Mouse (Mus musculus): ENCODE data around the gene Slc35e3. TPM values are rescaled to one million over a fixed set of nuclear protein-coding genes. Genes with fewer than 3 reads are reported as not detected.

The Slc35e3 gene
- polyA plus RNA-seq, 1 experiment from 2014 or later: 18.3 TPM

DNA sequence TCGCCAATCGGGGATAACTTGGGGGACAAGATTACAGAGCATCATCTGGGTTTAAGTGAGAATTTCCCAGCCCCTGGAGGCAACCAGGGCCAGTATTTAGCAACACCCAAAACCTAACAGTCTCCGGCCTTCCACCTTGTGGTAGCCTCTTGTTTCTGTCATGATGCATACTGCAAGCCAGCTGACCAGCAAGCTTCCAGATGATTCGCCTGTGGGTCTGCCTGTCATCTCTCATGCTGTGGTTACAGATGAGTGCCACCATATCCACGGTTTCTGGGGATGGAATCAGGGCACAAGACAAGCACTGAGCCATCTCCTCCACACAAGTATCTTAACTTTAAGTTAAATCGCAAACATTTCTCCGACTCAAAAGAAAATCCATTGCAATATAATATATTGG lies 58.6 kb downstream of the Slc35e3 start:
- no peak for ATAC-seq (ENCODE audit: low read depth)
- peaks cover 37% of the 10 kb centered on the region for H3K36me3 ChIP-seq (ENCODE audit: control insufficient read depth, insufficient read depth, low read length)
- no peak overlapping the region for H3K27ac ChIP-seq (ENCODE audit: low read length)
- 87% methylated on average over 7 of the region's 7 CpGs for WGBS
- no peaks in the 10 kb centered on the region for H3K4me1 ChIP-seq (replicated peaks; ENCODE audit: control insufficient read depth, insufficient read depth, low read length)
- H3K4me3 ChIP-seq (ENCODE audit: low read length): no peak overlapping the region
- no peak overlapping the region for H3K9ac ChIP-seq (ENCODE audit: low read length)
- no peaks in the 10 kb centered on the region for H3K27me3 ChIP-seq (ENCODE audit: control insufficient read depth, insufficient read depth, low read depth, low read length)
- no peak overlapping the region for H3K4me2 ChIP-seq (ENCODE audit: low read depth, low read length)
- no peaks in the 10 kb centered on the region for H3K9me3 ChIP-seq (ENCODE audit: control insufficient read depth, low read length)

DNA sequence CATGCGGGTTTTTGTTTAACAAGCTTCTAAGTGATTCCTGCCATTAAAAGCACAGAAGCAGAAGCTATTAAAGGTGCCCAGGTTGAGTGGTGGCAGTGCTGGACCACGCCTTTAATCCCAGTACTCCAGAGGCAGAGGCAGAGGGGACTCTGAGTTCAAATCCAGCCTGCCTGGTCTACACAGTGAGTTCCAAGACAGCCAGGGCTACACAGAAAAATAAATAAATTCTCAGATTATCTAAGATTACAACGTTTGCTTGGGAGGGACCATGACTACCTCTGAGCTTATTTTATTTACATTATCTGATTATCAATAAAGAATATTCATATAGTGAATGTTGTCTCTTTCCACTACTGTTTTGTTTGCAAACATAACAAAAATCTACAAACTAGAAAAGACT lies 59.1 kb downstream of the Slc35e3 start:
- no peak for ATAC-seq (ENCODE audit: low read depth)
- peaks cover 31% of the 10 kb centered on the region for H3K36me3 ChIP-seq (ENCODE audit: control insufficient read depth, insufficient read depth, low read length)
- 62% methylated on average over 3 of the region's 3 CpGs for WGBS

DNA sequence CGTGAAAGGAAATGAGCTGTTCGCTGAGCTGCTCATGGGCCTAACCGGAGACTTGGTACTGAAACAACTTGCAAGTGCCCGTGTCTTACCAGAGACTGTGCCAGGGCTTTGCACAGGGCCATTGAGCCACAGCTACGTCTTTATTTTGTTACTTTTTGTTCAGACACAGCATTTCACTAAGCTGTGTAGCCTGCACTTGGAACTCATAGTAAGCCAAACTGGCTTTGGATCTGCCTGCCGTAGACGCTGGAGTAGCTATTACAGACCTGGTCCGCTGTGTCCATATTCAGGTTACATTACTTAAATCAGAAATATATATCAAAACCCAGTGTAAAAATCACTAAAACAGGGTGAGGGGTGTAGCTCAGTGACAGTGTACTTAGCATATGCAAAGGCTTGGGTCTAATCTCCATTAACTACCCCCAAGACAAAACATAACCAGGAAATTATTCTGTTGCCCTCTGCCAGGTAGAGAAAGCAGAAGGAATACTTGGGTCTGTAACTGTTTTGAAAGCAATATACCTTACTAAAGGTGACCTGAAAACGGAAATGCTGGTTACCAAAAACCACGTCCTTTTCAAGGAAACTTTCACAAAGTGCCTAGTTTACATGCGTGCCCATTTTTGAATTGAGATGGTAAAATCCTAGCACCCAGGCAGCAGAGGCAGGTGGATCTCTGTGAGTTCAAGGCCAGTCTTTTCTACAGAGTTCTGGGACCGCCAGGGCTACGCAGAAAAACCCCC lies 60.1 kb downstream of the Slc35e3 start:
- Histone ChIP-seq H3K4me2 (ENCODE audit: low read depth, low read length) (no peak overlapping the region), H3K27me3 (ENCODE audit: control insufficient read depth, insufficient read depth, low read depth, low read length) (no peaks in the 10 kb centered on the region), H3K9ac (ENCODE audit: low read length) (no peak overlapping the region), H3K9me3 (ENCODE audit: control insufficient read depth, low read length) (no peaks in the 10 kb centered on the region), H3K36me3 (ENCODE audit: control insufficient read depth, insufficient read depth, low read length) (peaks cover 23% of the 10 kb centered on the region), H3K4me3 (ENCODE audit: low read length) (no peak overlapping the region), H3K4me1 (replicated peaks; ENCODE audit: control insufficient read depth, insufficient read depth, low read length) (no peaks in the 10 kb centered on the region), H3K27ac (ENCODE audit: low read length) (no peak overlapping the region)
- WGBS: 91% methylated on average over 13 of the region's 13 CpGs
- no peak for ATAC-seq (ENCODE audit: low read depth)

More for the DNA sequence above, 59.1 kb downstream of the Slc35e3 start:
- Histone ChIP-seq H3K4me3 (ENCODE audit: low read length) (no peak overlapping the region), H3K9ac (ENCODE audit: low read length) (no peak overlapping the region), H3K4me2 (ENCODE audit: low read depth, low read length) (no peak overlapping the region), H3K27ac (ENCODE audit: low read length) (no peak overlapping the region), H3K27me3 (ENCODE audit: control insufficient read depth, insufficient read depth, low read depth, low read length) (no peaks in the 10 kb centered on the region), H3K4me1 (replicated peaks; ENCODE audit: control insufficient read depth, insufficient read depth, low read length) (no peaks in the 10 kb centered on the region), H3K9me3 (ENCODE audit: control insufficient read depth, low read length) (no peaks in the 10 kb centered on the region)

GRCm38 (mm10) chr10:117685171-117685848 lies 60.9 kb downstream of the Slc35e3 start:
- WGBS: 84% methylated on average over 15 of the region's 15 CpGs
- ATAC-seq (ENCODE audit: low read depth): no peak
- no peaks in the 10 kb centered on the region for H3K27me3 ChIP-seq (ENCODE audit: control insufficient read depth, insufficient read depth, low read depth, low read length)

GRCm38 (mm10) chr10:117684298-117685170 lies 61.6 kb downstream of the Slc35e3 start:
- Histone ChIP-seq H3K9me3 (ENCODE audit: control insufficient read depth, low read length) (no peaks in the 10 kb centered on the region), H3K4me2 (ENCODE audit: low read depth, low read length) (no peak overlapping the region), H3K4me1 (replicated peaks; ENCODE audit: control insufficient read depth, insufficient read depth, low read length) (no peaks in the 10 kb centered on the region), H3K27me3 (ENCODE audit: control insufficient read depth, insufficient read depth, low read depth, low read length) (no peaks in the 10 kb centered on the region), H3K4me3 (ENCODE audit: low read length) (no peak overlapping the region), H3K9ac (ENCODE audit: low read length) (no peak overlapping the region), H3K27ac (ENCODE audit: low read length) (no peak overlapping the region), H3K36me3 (ENCODE audit: control insufficient read depth, insufficient read depth, low read length) (peaks cover 14% of the 10 kb centered on the region)
- ATAC-seq (ENCODE audit: low read depth): no peak
- 78% methylated on average over 19 of the region's 19 CpGs for WGBS

More at GRCm38 (mm10) chr10:117685171-117685848, 60.9 kb downstream of the Slc35e3 start:
- H3K4me3 ChIP-seq (ENCODE audit: low read length): no peak overlapping the region
- H3K9ac ChIP-seq (ENCODE audit: low read length): no peak overlapping the region
- H3K36me3 ChIP-seq (ENCODE audit: control insufficient read depth, insufficient read depth, low read length): peaks cover 18% of the 10 kb centered on the region
- H3K4me1 ChIP-seq (replicated peaks; ENCODE audit: control insufficient read depth, insufficient read depth, low read length): no peaks in the 10 kb centered on the region
- no peak overlapping the region for H3K4me2 ChIP-seq (ENCODE audit: low read depth, low read length)
- H3K9me3 ChIP-seq (ENCODE audit: control insufficient read depth, low read length): no peaks in the 10 kb centered on the region
- no peak overlapping the region for H3K27ac ChIP-seq (ENCODE audit: low read length)

DNA sequence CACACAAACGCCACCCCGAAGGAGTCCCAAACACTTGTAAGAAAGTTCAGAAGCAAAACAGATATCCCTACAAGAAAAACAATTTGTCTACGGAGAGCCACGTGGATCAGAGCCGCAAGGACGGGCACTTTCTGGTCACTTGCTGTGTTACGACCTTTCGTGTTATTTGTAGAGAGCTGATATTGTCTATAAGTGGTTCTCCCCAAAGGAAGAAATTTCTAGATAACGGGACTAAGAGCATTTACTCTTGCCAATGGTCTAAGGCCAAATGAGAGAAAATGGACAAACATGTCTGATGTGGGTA lies 62.5 kb downstream of the Slc35e3 start:
- no peak overlapping the region for H3K4me3 ChIP-seq (ENCODE audit: low read length)
- H3K4me2 ChIP-seq (ENCODE audit: low read depth, low read length): no peak overlapping the region
- WGBS: 85% methylated on average over 9 of the region's 9 CpGs
- H3K36me3 ChIP-seq (ENCODE audit: control insufficient read depth, insufficient read depth, low read length): peaks cover 5% of the 10 kb centered on the region
- H3K9me3 ChIP-seq (ENCODE audit: control insufficient read depth, low read length): no peaks in the 10 kb centered on the region
- no peak for ATAC-seq (ENCODE audit: low read depth)
- no peak overlapping the region for H3K27ac ChIP-seq (ENCODE audit: low read length)
- no peak overlapping the region for H3K9ac ChIP-seq (ENCODE audit: low read length)
- H3K4me1 ChIP-seq (replicated peaks; ENCODE audit: control insufficient read depth, insufficient read depth, low read length): no peaks in the 10 kb centered on the region
- no peaks in the 10 kb centered on the region for H3K27me3 ChIP-seq (ENCODE audit: control insufficient read depth, insufficient read depth, low read depth, low read length)

Other genes with a start within 250 kb of the Slc35e3 start
- 83.7 and 86.9 TPM in 2 replicates for gene Cpm, start 116.9 kb downstream of the Slc35e3 start, polyA plus RNA-seq (2015; fragmentation: Nextera tagmentation; extraction: Ambion mirVana)
- gene Mdm2, start 35.6 kb downstream of the Slc35e3 start, polyA plus RNA-seq (2015; fragmentation: Nextera tagmentation; extraction: Ambion mirVana): 51.2 and 51.7 TPM in 2 replicates
- 58.8 and 64.8 TPM in 2 replicates for gene Nup107, start 46.3 kb upstream of the Slc35e3 start, polyA plus RNA-seq (2015; fragmentation: Nextera tagmentation; extraction: Ambion mirVana)
- gene Rap1b, start 99.7 kb upstream of the Slc35e3 start, polyA plus RNA-seq (2015; fragmentation: Nextera tagmentation; extraction: Ambion mirVana): 215 and 222 TPM in 2 replicates

Measured in lung, embryonic 16.5 days (tissue).